Mouse (Mus musculus) neural tube, embryonic 14.5 days (tissue): ENCODE data around the gene Rpl36-ps4. TPM values are rescaled to one million over a fixed set of nuclear protein-coding genes. Genes with fewer than 3 reads are reported as not detected.
"Not testable (repeated sequence)": the region's sequence is repeated elsewhere in the genome, so short reads cannot be mapped to it uniquely, and the experiment has no call there.

Experiments
- ATAC-seq: fragments of 200-750 bp; cut with Nextera tagmentation; 2 replicates; pipeline ENCODE4 v1.8.0; 2017; ENCODE audit warnings: low read depth, mild to moderate bottlenecking, moderate TSS enrichment, moderate library complexity
- H3K27ac ChIP-seq: fragments of 300-500 bp; sonication (generic); 2 replicates; pipeline ENCODE4 v1.5.1; 2014; ENCODE audit warnings: low read depth, mild to moderate bottlenecking, control low read depth, low read length, moderate library complexity, mixed read lengths
- H3K27me3 ChIP-seq: fragments of 300-500 bp; sonication (generic); 2 replicates; pipeline ENCODE4 v1.6.1; 2014; ENCODE audit warnings: low read length; ENCODE audit not compliant: control insufficient read depth, insufficient read depth
- H3K36me3 ChIP-seq: fragments of 300-500 bp; sonication (generic); 2 replicates; pipeline ENCODE4 v1.6.1; 2014; ENCODE audit warnings: low read length, mixed read lengths; ENCODE audit not compliant: control insufficient read depth, insufficient read depth
- H3K4me1 ChIP-seq: fragments of 300-500 bp; sonication (generic); 2 replicates; pipeline ENCODE4 v1.6.1; 2014; ENCODE audit warnings: low read length; ENCODE audit not compliant: control insufficient read depth, insufficient read depth
- H3K4me2 ChIP-seq: fragments of 300-500 bp; sonication (generic); 2 replicates; pipeline ENCODE4 v1.6.1; 2014; ENCODE audit warnings: mild to moderate bottlenecking, low read depth, low read length, control low read depth
- H3K4me3 ChIP-seq: fragments of 300-500 bp; sonication (generic); 2 replicates; pipeline ENCODE4 v1.5.1; 2014; ENCODE audit warnings: low read depth, low read length, control low read depth, mixed read lengths
- H3K9ac ChIP-seq: fragments of 300-500 bp; sonication (generic); replicated peaks from 2 replicates; pipeline ENCODE4 v1.6.1; 2014; ENCODE audit warnings: low read depth, mild to moderate bottlenecking, control low read depth, low read length, mixed read lengths
- H3K9me3 ChIP-seq: fragments of 300-500 bp; sonication (generic); 2 replicates; pipeline ENCODE4 v1.6.1; 2016; ENCODE audit warnings: low read length; ENCODE audit not compliant: control insufficient read depth
- WGBS: fragments of 180-500 bp; shearing (Covaris S2); extraction: QIAGEN DNeasy Blood & Tissue Kit; methylation state at CpG from one replicate; pipeline ENCODE4 v1.1.7; 2014; 5-methylcytosine and 5-hydroxymethylcytosine counted together
- polyA plus RNA-seq: library from polyadenylated mRNA; unstranded; fragments of >200 nt; fragmentation: Nextera tagmentation; extraction: Ambion mirVana; gene quantifications from 2 replicates; pipeline ENCODE4 v1.2.1, GENCODE M21; 2014

Gene Rpl36-ps4
- polyA plus RNA-seq, 1 experiment from 2014 or later = not detected

- Histone ChIP-seq H3K9ac (no peak overlapping the region), H3K27ac (no peak overlapping the region), H3K27me3 (no peaks in the 10 kb centered on the region), H3K4me1 (no peaks in the 10 kb centered on the region), H3K4me2 (no peak overlapping the region), H3K9me3 (no peaks in the 10 kb centered on the region), H3K4me3 (no peak overlapping the region), H3K36me3 (no peaks in the 10 kb centered on the region)
- ATAC-seq = no peak
- WGBS = 81% methylated on average over 3 of the region's 3 CpGs
Observed at GRCm38 (mm10) chr17:87915386-87915785, 5.4 kb upstream of the Rpl36-ps4 start.

- ATAC-seq = no peak
- Histone ChIP-seq H3K36me3 (no peaks in the 10 kb centered on the region), H3K4me2 (no peak overlapping the region), H3K27me3 (no peaks in the 10 kb centered on the region), H3K4me3 (no peak overlapping the region), H3K9me3 (no peaks in the 10 kb centered on the region), H3K9ac (no peak overlapping the region), H3K27ac (no peak overlapping the region), H3K4me1 (no peaks in the 10 kb centered on the region)
- 80% methylated on average over 5 of the region's 5 CpGs for WGBS
Observed at GRCm38 (mm10) chr17:87918121-87918520, 2.7 kb upstream of the Rpl36-ps4 start.

- Histone ChIP-seq H3K4me3 (no peak overlapping the region), H3K9ac (no peak overlapping the region), H3K36me3 (no peaks in the 10 kb centered on the region), H3K27me3 (no peaks in the 10 kb centered on the region), H3K4me2 (no peak overlapping the region), H3K9me3 (no peaks in the 10 kb centered on the region), H3K27ac (no peak overlapping the region), H3K4me1 (no peaks in the 10 kb centered on the region)
- 88% methylated on average over 10 of the region's 10 CpGs for WGBS
- no peak for ATAC-seq
Observed at GRCm38 (mm10) chr17:87934326-87934725, 13.5 kb downstream of the Rpl36-ps4 start.

GRCm38 (mm10) chr17:87934736-87935135 lies 14.0 kb downstream of the Rpl36-ps4 start:
- H3K4me2 ChIP-seq = no peak overlapping the region
- 89% methylated on average over 8 of the region's 8 CpGs for WGBS
- no peak for ATAC-seq

GRCm38 (mm10) chr17:87936156-87936555 lies 15.4 kb downstream of the Rpl36-ps4 start:
- H3K27ac ChIP-seq = no peak overlapping the region
- H3K9ac ChIP-seq = no peak overlapping the region
- H3K4me1 ChIP-seq = no peaks in the 10 kb centered on the region
- no peaks in the 10 kb centered on the region for H3K27me3 ChIP-seq
- 88% methylated on average over 4 of the region's 4 CpGs for WGBS
- H3K4me2 ChIP-seq = no peak overlapping the region
- no peaks in the 10 kb centered on the region for H3K36me3 ChIP-seq
- H3K4me3 ChIP-seq = no peak overlapping the region
- ATAC-seq = no peak
- H3K9me3 ChIP-seq = no peaks in the 10 kb centered on the region

More at GRCm38 (mm10) chr17:87934736-87935135, 14.0 kb downstream of the Rpl36-ps4 start:
- H3K4me3 ChIP-seq = no peak overlapping the region
- H3K9me3 ChIP-seq = no peaks in the 10 kb centered on the region
- no peaks in the 10 kb centered on the region for H3K36me3 ChIP-seq
- H3K4me1 ChIP-seq = no peaks in the 10 kb centered on the region
- H3K9ac ChIP-seq = no peak overlapping the region
- no peaks in the 10 kb centered on the region for H3K27me3 ChIP-seq
- H3K27ac ChIP-seq = no peak overlapping the region

GRCm38 (mm10) chr17:87948965-87949584 lies 28.3 kb downstream of the Rpl36-ps4 start:
- H3K27ac ChIP-seq = no peak overlapping the region
- H3K36me3 ChIP-seq = no peaks in the 10 kb centered on the region
- no peaks in the 10 kb centered on the region for H3K4me1 ChIP-seq
- no peak overlapping the region for H3K9ac ChIP-seq
- H3K4me3 ChIP-seq = no peak overlapping the region
- H3K4me2 ChIP-seq = no peak overlapping the region
- WGBS = 45% methylated on average over 16 of the region's 16 CpGs
- no peaks in the 10 kb centered on the region for H3K27me3 ChIP-seq
- H3K9me3 ChIP-seq = no peaks in the 10 kb centered on the region
- ATAC-seq = peak; percentile 71

- not testable (repeated sequence) for H3K4me3 ChIP-seq, H3K36me3 ChIP-seq, ATAC-seq, H3K4me1 ChIP-seq, H3K27ac ChIP-seq, H3K9ac ChIP-seq, H3K9me3 ChIP-seq, H3K27me3 ChIP-seq, H3K4me2 ChIP-seq
- 84% methylated on average over 13 of the region's 13 CpGs for WGBS
Observed at GRCm38 (mm10) chr17:87954618-87955124, 33.9 kb downstream of the Rpl36-ps4 start.

GRCm38 (mm10) chr17:87957096-87957840 lies 36.5 kb downstream of the Rpl36-ps4 start:
- Histone ChIP-seq H3K36me3 (no peaks in the 10 kb centered on the region), H3K27me3 (no peaks in the 10 kb centered on the region), H3K9ac (no peak overlapping the region), H3K4me3 (no peak overlapping the region), H3K9me3 (no peaks in the 10 kb centered on the region), H3K4me1 (no peaks in the 10 kb centered on the region), H3K4me2 (no peak overlapping the region), H3K27ac (no peak overlapping the region)
- WGBS = 80% methylated on average over 12 of the region's 12 CpGs
- no peak for ATAC-seq

- no peaks in the 10 kb centered on the region for H3K9me3 ChIP-seq
- no peak overlapping the region for H3K4me3 ChIP-seq
- H3K27me3 ChIP-seq = no peaks in the 10 kb centered on the region
- H3K27ac ChIP-seq = no peak overlapping the region
- no peak overlapping the region for H3K9ac ChIP-seq
- WGBS = 54% methylated on average over 8 of the region's 8 CpGs
- ATAC-seq = no peak
- H3K36me3 ChIP-seq = no peaks in the 10 kb centered on the region
- H3K4me2 ChIP-seq = no peak overlapping the region
- H3K4me1 ChIP-seq = no peaks in the 10 kb centered on the region
Observed at GRCm38 (mm10) chr17:87958283-87958682, 37.5 kb downstream of the Rpl36-ps4 start.
